ENCODE assay signal across 15 mouse cellular contexts in genomic region chr3:88476403-88476802, GRCm38 (mm10). TPM values are rescaled to one million over a fixed set of nuclear protein-coding genes. Genes with fewer than 3 reads are reported as not detected.
DNase-seq lines count a peak whose midpoint lies in the region; ATAC-seq and TF ChIP-seq lines count a peak whose summit lies in the region.
"Had no signal": no experiment of that assay in that cellular context is flagged by ENCODE, and none has a peak within 500 bp of the region (broad histone marks: within the 10 kb centered on the region; RNA-seq: fewer than 3 reads in every experiment).

No protein-coding gene starts in this region.

- H3ac ChIP-seq in C2C12 (ENCODE audit: control insufficient read depth, insufficient read length, low read depth) = no peak overlapping the region

- DNase-seq in layer of hippocampus, adult 2 months (ENCODE audit: low spot score in 2 of 2) = no peak
- no peak for DNase-seq in layer of hippocampus, adult 11-12 months (ENCODE audit: low spot score)
- peak; percentile 69 for DNase-seq in WW6 (ENCODE audit: low read depth, low spot score)
- DNase-seq in left cerebral cortex, adult 11 months (ENCODE audit: low spot score) = no peak
- no peak for DNase-seq in cerebellum, postnatal 14 days
- DNase-seq in kidney, adult 11 months = no peak
- DNase-seq: adrenal gland, postnatal 14 days; cerebellum, adult 8-10 months had no signal

- ATAC-seq in megakaryocyte, adult 5-6 weeks (ENCODE audit: poor library complexity, severe bottlenecking) = peak; percentile 83

- peak; percentile 35; the same call in 1 of the 2 replicates for TF ChIP-seq CTCF in layer of hippocampus, adult 2 months (conservative IDR thresholded peaks at IDR 0.05)
- TF ChIP-seq CTCF in C2C12 (IDR thresholded peaks at IDR 0.05; ENCODE audit: control insufficient read depth, insufficient read depth, insufficient read length) = no peak

- H3K36me3 ChIP-seq in C2C12 (ENCODE audit: control insufficient read depth, insufficient read depth) = peaks cover 20% of the 10 kb centered on the region
- H3K36me3 ChIP-seq: embryonic facial prominence, embryonic 10.5 days; hindbrain, embryonic 10.5 days; stomach, embryonic 15.5 days had no signal

- H3K79me3 ChIP-seq in C2C12 (ENCODE audit: low read depth) = no peaks in the 10 kb centered on the region

- no peak overlapping the region for H3K4me3 ChIP-seq in layer of hippocampus, adult 2 months
- no peak overlapping the region for H3K4me3 ChIP-seq in C2C12 (ENCODE audit: insufficient read depth, poor library complexity, severe bottlenecking)
- H3K4me3 ChIP-seq: embryonic facial prominence, embryonic 10.5 days; hindbrain, embryonic 10.5 days; limb, embryonic 13.5 days; megakaryocyte, embryonic 14.5 days; stomach, embryonic 15.5 days had no signal

- H3K27me3 ChIP-seq in C2C12 (ENCODE audit: control insufficient read depth, insufficient read depth, insufficient read length) = no peaks in the 10 kb centered on the region
- H3K27me3 ChIP-seq: stomach, embryonic 15.5 days had no signal

- no peaks in the 10 kb centered on the region for H3K79me2 ChIP-seq in C2C12 (ENCODE audit: control insufficient read depth, insufficient read depth)

- no peak overlapping the region for H3K27ac ChIP-seq in layer of hippocampus, adult 2 months
- H3K27ac ChIP-seq: embryonic facial prominence, embryonic 10.5 days; hindbrain, embryonic 10.5 days; limb, embryonic 13.5 days; stomach, embryonic 15.5 days had no signal

TF ChIP-seq in C2C12, 6 proteins besides CTCF, POLR2A, EP300 and RAD21:
- TF ChIP-seq FOSL1 (IDR thresholded peaks at IDR 0.05; ENCODE audit: insufficient read depth, low read length, poor library complexity, severe bottlenecking) (no peak), USF1 (IDR thresholded peaks at IDR 0.05; ENCODE audit: low read depth) (no peak), MYOD1 (IDR thresholded peaks at IDR 0.05; ENCODE audit: control insufficient read depth, insufficient read length, low read depth) (no peak), MAX (IDR thresholded peaks at IDR 0.05) (no peak), MYOG (IDR thresholded peaks at IDR 0.05; ENCODE audit: control insufficient read depth, extremely low read depth, insufficient read length) (no peak), CEBPB (IDR thresholded peaks at IDR 0.05; ENCODE audit: low read depth) (peak; percentile 77)

RNA-seq across cellular contexts. Expression of gene Sema4a, which starts 15.4 kb away (rescaled TPM):
- total RNA-seq in layer of hippocampus, adult 2 months (2021) = 10 to 100 TPM; 37.0 to 42.9 TPM
- 0.69 TPM for polyA plus RNA-seq in C2C12 (2012; fragmentation: generic; extraction: Trizol)
- total RNA-seq in megakaryocyte, adult 5-6 weeks (2015) = 171 and 181 TPM in 2 replicates
- total RNA-seq in megakaryocyte, adult 5-6 weeks (2017) = 164 and 167 TPM in 2 replicates

RNA-seq across cellular contexts. Expression of gene Lmna, which starts 33.4 kb away (rescaled TPM):
- total RNA-seq in layer of hippocampus, adult 2 months (2021) = 10 to 100 TPM; 34.6 to 36.1 TPM
- polyA plus RNA-seq in C2C12 (2012; fragmentation: generic; extraction: Trizol) = 1,441 TPM
- total RNA-seq in megakaryocyte, adult 5-6 weeks (2015) = 1.5 and 1.9 TPM in 2 replicates
- total RNA-seq in megakaryocyte, adult 5-6 weeks (2017) = 2.5 and 4.5 TPM in 2 replicates

RNA-seq across cellular contexts. Expression of gene Slc25a44, which starts 51.5 kb away (rescaled TPM):
- 10 to 100 TPM; 69.5 to 71.8 TPM for total RNA-seq in layer of hippocampus, adult 2 months (2021)
- polyA plus RNA-seq in C2C12 (2012; fragmentation: generic; extraction: Trizol) = 18.5 TPM
- 11.4 and 11.6 TPM in 2 replicates for total RNA-seq in megakaryocyte, adult 5-6 weeks (2015)
- 17.4 and 18.7 TPM in 2 replicates for total RNA-seq in megakaryocyte, adult 5-6 weeks (2017)

RNA-seq across cellular contexts. Expression of gene Mex3a, which starts 55.8 kb away (rescaled TPM):
- total RNA-seq in layer of hippocampus, adult 2 months (2021) = 1 to 10 TPM; 2.8 to 3.7 TPM
- 14.9 TPM for polyA plus RNA-seq in C2C12 (2012; fragmentation: generic; extraction: Trizol)
- total RNA-seq in megakaryocyte, adult 5-6 weeks (2015) = 0.04 and 0.05 TPM in 2 replicates
- total RNA-seq in megakaryocyte, adult 5-6 weeks (2017) = 0.04 and 0.18 TPM in 2 replicates

Comparison
In these comparisons a context has a peak if more than half of its experiments do, and no peak if none do; other contexts are left out.
1. RNA of gene Lmna, which starts 33.4 kb away (total RNA-seq): 34.6 to 36.1 TPM in layer of hippocampus, adult 2 months; 1.5 to 4.5 TPM in megakaryocyte, adult 5-6 weeks; every median in the first group is over 4 times any median in the second.